Mouse (Mus musculus) thymus, adult 2 months (tissue): ENCODE results near the gene Pla2g6. TPM values are rescaled to one million over a fixed set of nuclear protein-coding genes. Genes with fewer than 3 reads are reported as not detected.

Source experiments
- DNase-seq: peaks from one replicate; pipeline ENCODE4 v3.0.0; 2021
- H3K27ac ChIP-seq: fragments of 200-500 bp; 2 replicates; pipeline ENCODE4 v1.5.1; 2012; ENCODE audit warnings: low read length, control low read depth; ENCODE audit not compliant: control insufficient read depth, insufficient read depth
- H3K27me3 ChIP-seq: fragments of 200-500 bp; 2 replicates; pipeline ENCODE4 v1.6.1; 2012; ENCODE audit warnings: mild to moderate bottlenecking, low read length, moderate library complexity, mixed read lengths; ENCODE audit not compliant: control insufficient read depth, insufficient read depth
- H3K36me3 ChIP-seq: fragments of 200-500 bp; 2 replicates; pipeline ENCODE4 v1.6.1; 2012; ENCODE audit warnings: mild to moderate bottlenecking, low read length, moderate library complexity; ENCODE audit not compliant: control insufficient read depth, insufficient read depth
- H3K4me1 ChIP-seq: fragments of 200-500 bp; replicated peaks from 2 replicates; pipeline ENCODE4 v1.6.1; 2012; ENCODE audit warnings: low read length; ENCODE audit not compliant: control insufficient read depth, insufficient read depth
- H3K4me3 ChIP-seq: fragments of 200-500 bp; 2 replicates; pipeline ENCODE4 v1.5.1; 2012; ENCODE audit warnings: mild to moderate bottlenecking, low read length, control low read depth, moderate library complexity; ENCODE audit not compliant: control insufficient read depth, insufficient read depth
- CTCF ChIP-seq: fragments of 200-500 bp; IDR thresholded peaks from 2 replicates; pipeline ENCODE4 v1.5.1; 2012; ENCODE audit warnings: mild to moderate bottlenecking, control low read depth, low read length, moderate library complexity, borderline replicate concordance; ENCODE audit not compliant: control insufficient read depth, poor library complexity, insufficient read depth; ENCODE audit errors: extremely low read depth
- POLR2A ChIP-seq: fragments of 200-500 bp; IDR thresholded peaks from 2 replicates; pipeline ENCODE4 v1.6.1; 2012; ENCODE audit warnings: mild to moderate bottlenecking, low read length, control low read depth, moderate library complexity; ENCODE audit not compliant: control insufficient read depth, poor library complexity, insufficient read depth; ENCODE audit errors: extremely low read depth
- WGBS: fragments of 180-500 bp; shearing (Covaris S2); methylation state at CpG from one replicate; pipeline ENCODE4 v1.1.7; 2018; 5-methylcytosine and 5-hydroxymethylcytosine counted together
- polyA plus RNA-seq: library from polyadenylated mRNA; depleted of rRNA; stranded (reverse); fragments of >200 nt; gene quantifications from 2 replicates; pipeline ENCODE4 v1.2.3, GENCODE M21; 2012

The Pla2g6 gene
- polyA plus RNA-seq, 1 experiment: 71.4 TPM

DNA sequence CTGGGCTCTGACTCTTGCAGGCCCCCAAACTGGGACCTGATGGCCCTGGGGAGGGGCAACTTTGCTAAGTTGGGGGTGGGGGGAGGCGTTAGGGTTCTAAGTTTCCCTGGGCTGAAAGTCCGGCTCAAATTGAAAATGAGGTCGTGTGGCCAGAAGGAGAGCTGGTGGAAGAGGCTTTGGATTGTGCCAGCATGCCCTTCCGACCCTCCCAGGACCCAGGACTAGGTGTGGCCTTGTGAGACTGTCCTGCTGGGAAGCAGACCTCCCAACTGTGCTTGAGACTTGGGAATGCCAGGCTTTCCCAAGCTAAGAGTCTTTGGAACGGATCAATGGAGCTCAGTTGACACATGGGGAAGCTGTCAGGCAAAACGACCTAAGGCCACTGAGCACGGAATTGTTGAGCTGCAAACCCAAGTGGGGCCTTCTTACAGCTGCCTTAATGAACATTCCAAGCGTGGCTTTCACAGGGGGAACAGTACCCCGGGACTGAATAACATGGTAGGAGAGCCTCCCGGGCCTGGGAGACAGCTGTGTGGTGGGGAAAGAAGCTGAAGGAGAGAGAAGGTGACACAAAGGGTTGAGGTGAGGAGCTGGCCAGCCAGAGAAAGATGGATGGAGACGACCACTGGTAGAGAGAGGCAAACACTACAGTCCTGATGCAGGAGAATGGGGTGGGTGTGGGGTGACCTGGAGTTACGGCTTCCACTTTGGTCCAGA, 29.9 kb upstream of the Pla2g6 start:
- Histone ChIP-seq H3K27me3 (no peaks in the 10 kb centered on the region), H3K4me1 (peaks cover 13% of the 10 kb centered on the region)

GRCm38 (mm10) chr15:79357036-79357911, 29.1 kb upstream of the Pla2g6 start:
- DNase-seq: peak; percentile 67
- Histone ChIP-seq H3K36me3 (no peaks in the 10 kb centered on the region), H3K4me3 (peak overlapping the region; percentile 69), H3K27me3 (no peaks in the 10 kb centered on the region), H3K4me1 (peaks cover 13% of the 10 kb centered on the region), H3K27ac (no peak overlapping the region)
- TF ChIP-seq POLR2A (no peak), CTCF (0 out of 2 replicates have a peak, but pooled peaks have one; percentile 24)
- 1% methylated on average over 77 of the region's 77 CpGs for WGBS

More for the DNA sequence above, 29.9 kb upstream of the Pla2g6 start:
- Histone ChIP-seq H3K27ac (no peak overlapping the region), H3K36me3 (no peaks in the 10 kb centered on the region), H3K4me3 (no peak overlapping the region)
- 86% methylated on average over 12 of the region's 12 CpGs for WGBS
- TF ChIP-seq POLR2A (no peak), CTCF (no peak)
- no peak for DNase-seq

DNA sequence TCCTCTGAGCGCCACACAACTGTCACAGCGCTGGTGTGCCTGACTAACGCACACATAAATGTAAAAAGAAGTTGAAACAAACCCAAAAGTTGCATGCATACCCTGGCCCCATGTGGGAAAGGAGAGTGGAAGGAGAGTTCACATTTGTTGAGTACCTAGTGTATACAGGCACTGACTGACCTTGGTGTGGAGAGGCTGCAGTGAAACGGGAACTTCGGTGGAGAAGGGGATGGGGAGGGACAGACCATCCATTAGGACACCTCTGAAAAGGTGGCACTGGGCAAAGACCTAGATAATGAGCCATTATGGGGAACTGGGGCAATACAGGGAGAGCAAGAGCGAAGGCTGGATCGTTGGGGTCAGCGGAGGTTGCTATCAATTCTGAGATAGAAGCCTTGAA, 28.3 kb upstream of the Pla2g6 start:
- no peak for DNase-seq
- Histone ChIP-seq H3K27me3 (no peaks in the 10 kb centered on the region), H3K36me3 (no peaks in the 10 kb centered on the region), H3K27ac (no peak overlapping the region; the same call in 1 of the 2 replicates), H3K4me1 (peaks cover 15% of the 10 kb centered on the region), H3K4me3 (peak overlapping the region; percentile 69; the same call in 1 of the 2 replicates)
- TF ChIP-seq CTCF (no peak), POLR2A (no peak)
- WGBS: 82% methylated on average over 8 of the region's 8 CpGs

- Histone ChIP-seq H3K4me1 (peaks cover 22% of the 10 kb centered on the region), H3K36me3 (no peaks in the 10 kb centered on the region), H3K27me3 (no peaks in the 10 kb centered on the region), H3K4me3 (no peak overlapping the region), H3K27ac (no peak overlapping the region)
- no peak for DNase-seq
- no peak for TF ChIP-seq POLR2A
- no peak for TF ChIP-seq CTCF
- 70% methylated on average over 4 of the region's 4 CpGs for WGBS
Measured at GRCm38 (mm10) chr15:79354619-79355018, 26.4 kb upstream of the Pla2g6 start.

- Histone ChIP-seq H3K27ac (no peak overlapping the region), H3K4me1 (peaks cover 25% of the 10 kb centered on the region), H3K4me3 (no peak overlapping the region), H3K36me3 (no peaks in the 10 kb centered on the region), H3K27me3 (no peaks in the 10 kb centered on the region)
- TF ChIP-seq CTCF (no peak), POLR2A (no peak)
- no peak for DNase-seq
- 95% methylated on average over 5 of the region's 5 CpGs for WGBS
Measured at GRCm38 (mm10) chr15:79353690-79354305, 25.6 kb upstream of the Pla2g6 start.

DNA sequence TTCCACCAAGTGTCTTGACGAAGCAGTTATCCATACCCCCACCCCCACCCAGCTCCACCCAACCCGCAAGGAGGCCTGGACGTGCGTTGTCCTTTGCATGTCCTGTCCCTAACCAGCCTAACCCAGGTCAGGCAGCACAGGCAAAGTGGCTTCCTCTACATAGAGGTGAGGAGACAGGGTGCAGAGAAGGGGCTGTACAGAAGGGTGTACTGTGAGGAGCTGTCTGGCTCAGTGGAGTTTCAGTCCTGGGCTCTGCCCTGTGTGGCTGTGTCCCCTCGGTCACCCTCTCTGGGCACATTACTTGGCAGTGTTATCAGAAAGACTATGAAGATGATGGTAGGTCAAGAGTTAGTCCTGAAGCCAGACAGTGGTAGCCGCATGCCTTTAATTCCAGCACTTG, 24.3 kb upstream of the Pla2g6 start:
- TF ChIP-seq CTCF: no peak
- TF ChIP-seq POLR2A: no peak
- Histone ChIP-seq H3K4me1 (peaks cover 33% of the 10 kb centered on the region), H3K27ac (no peak overlapping the region), H3K4me3 (no peak overlapping the region), H3K36me3 (no peaks in the 10 kb centered on the region), H3K27me3 (no peaks in the 10 kb centered on the region)
- WGBS: 98% methylated on average over 6 of the region's 6 CpGs
- DNase-seq: no peak
